Mouse (Mus musculus) liver, postnatal 0 days (tissue): ENCODE data around the gene Ifnl2. TPM values are rescaled to one million over a fixed set of nuclear protein-coding genes. Genes with fewer than 3 reads are reported as not detected.

Source experiments
- ATAC-seq: fragments of 200-750 bp; cut with Nextera tagmentation; 2 replicates; pipeline ENCODE4 v1.8.0; 2017; ENCODE audit warnings: mild to moderate bottlenecking, moderate library complexity
- DNase-seq: peaks from one replicate; pipeline ENCODE4 v3.0.0-alpha.2; 2016
- H3K27ac ChIP-seq: fragments of 300-500 bp; sonication (generic); 2 replicates; pipeline ENCODE4 v1.5.1; 2014; ENCODE audit warnings: antibody characterized with exemption, moderate library complexity, mild to moderate bottlenecking, low read depth
- H3K27me3 ChIP-seq: fragments of 300-500 bp; sonication (generic); 2 replicates; pipeline ENCODE4 v1.6.1; 2014; ENCODE audit warnings: low read length, control low read depth, mixed read lengths; ENCODE audit not compliant: insufficient read depth
- H3K36me3 ChIP-seq: fragments of 300-500 bp; sonication (generic); replicated peaks from 2 replicates; pipeline ENCODE4 v1.6.1; 2014; ENCODE audit warnings: mild to moderate bottlenecking, control low read depth, low read length, moderate library complexity, mixed read lengths; ENCODE audit not compliant: insufficient read depth
- H3K4me1 ChIP-seq: fragments of 300-500 bp; sonication (generic); 2 replicates; pipeline ENCODE4 v1.6.1; 2014; ENCODE audit warnings: antibody characterized with exemption, mild to moderate bottlenecking, control low read depth; ENCODE audit not compliant: insufficient read depth
- H3K4me2 ChIP-seq: fragments of 300-500 bp; sonication (generic); 2 replicates; pipeline ENCODE4 v1.6.1; 2014; ENCODE audit warnings: low read depth, mild to moderate bottlenecking, low read length, moderate library complexity, mixed read lengths
- H3K4me3 ChIP-seq: fragments of 300-500 bp; sonication (generic); 2 replicates; pipeline ENCODE4 v1.5.1; 2014; ENCODE audit warnings: low read depth, low read length
- H3K9ac ChIP-seq: fragments of 300-500 bp; sonication (generic); replicated peaks from 2 replicates; pipeline ENCODE4 v1.6.1; 2014; ENCODE audit warnings: mild to moderate bottlenecking, moderate library complexity
- H3K9me3 ChIP-seq: fragments of 300-500 bp; sonication (generic); 2 replicates; pipeline ENCODE4 v1.6.1; 2016; ENCODE audit warnings: mild to moderate bottlenecking, control low read depth, low read length, mixed read lengths
- CTCF ChIP-seq: sonication (generic); IDR thresholded peaks from 2 replicates; pipeline ENCODE4 v1.5.1; 2016; ENCODE audit warnings: antibody characterized with exemption, low read depth
- EP300 ChIP-seq: IDR thresholded peaks from 2 replicates; pipeline ENCODE4 v1.6.1; 2016; ENCODE audit warnings: antibody characterized with exemption, low read depth, mild to moderate bottlenecking
- WGBS: fragments of 180-500 bp; shearing (Covaris S2); extraction: QIAGEN DNeasy Blood & Tissue Kit; methylation state at CpG from one replicate; pipeline ENCODE4 v1.1.7; 2014; ENCODE audit not compliant: insufficient replicate concordance; 5-methylcytosine and 5-hydroxymethylcytosine counted together
- polyA plus RNA-seq: library from polyadenylated mRNA; unstranded; fragments of >200 nt; fragmentation: Nextera tagmentation; extraction: Ambion mirVana; gene quantifications from 2 replicates; pipeline ENCODE4 v1.2.1, GENCODE M21; 2015

The Ifnl2 gene
- polyA plus RNA-seq, 1 experiment from 2014 or later: not detected

DNA sequence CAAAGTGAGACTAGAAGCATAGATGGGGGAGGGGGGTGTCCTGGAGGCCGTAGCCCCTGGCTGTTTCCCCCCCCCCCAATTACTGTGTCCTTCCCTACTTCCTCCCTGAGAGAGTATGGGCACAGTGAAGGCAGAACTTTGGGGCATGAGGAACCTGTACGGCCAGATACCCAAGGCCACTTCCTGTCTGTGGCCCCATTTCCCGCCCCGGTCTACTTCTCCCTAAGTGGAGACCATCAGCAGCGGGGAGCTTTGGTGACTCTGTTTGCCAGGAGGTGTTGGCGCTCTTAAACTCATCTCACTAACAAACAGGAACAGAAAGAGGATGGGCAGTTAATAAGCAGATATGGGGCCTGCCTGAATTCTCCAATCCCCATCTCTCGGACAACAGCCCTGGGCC is 37.4 kb upstream of the Ifnl2 start:
- Histone ChIP-seq H3K9ac (no peak overlapping the region), H3K4me3 (no peak overlapping the region), H3K27ac (no peak overlapping the region), H3K4me1 (peaks cover 3% of the 10 kb centered on the region; the same call in 1 of the 2 replicates), H3K9me3 (no peaks in the 10 kb centered on the region), H3K36me3 (no peaks in the 10 kb centered on the region), H3K4me2 (peak overlapping the region; percentile 43), H3K27me3 (peaks cover 28% of the 10 kb centered on the region)
- ATAC-seq: no peak
- no peak for TF ChIP-seq CTCF
- TF ChIP-seq EP300: no peak
- no peak for DNase-seq
- WGBS: 22% methylated on average over 7 of the region's 7 CpGs

DNA sequence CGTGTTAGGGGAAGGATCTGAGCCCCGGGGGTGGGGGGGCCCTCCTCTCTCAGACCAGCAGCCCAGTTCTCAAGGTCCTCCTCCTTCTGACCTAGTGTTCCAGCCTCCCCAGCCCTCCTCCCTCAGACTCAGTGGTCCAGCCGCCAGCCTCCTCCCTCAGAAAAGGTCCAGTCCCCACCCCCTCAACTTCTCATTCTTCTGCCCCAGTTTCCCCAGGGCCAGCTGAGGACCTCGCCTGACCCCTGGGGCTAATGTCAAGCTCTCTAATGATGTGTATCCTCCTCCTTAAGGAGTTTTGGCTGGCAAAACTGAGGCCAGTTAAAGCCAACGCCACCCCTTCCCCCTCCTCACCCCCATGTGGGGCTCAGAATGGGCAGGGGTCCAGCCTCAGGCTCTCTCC is 36.9 kb upstream of the Ifnl2 start, which contains the start of gene Nccrp1:
Gene Nccrp1, minus strand, starts transcription at position 101 of the 400 bp plus-strand sequence.
- Histone ChIP-seq H3K36me3 (no peaks in the 10 kb centered on the region), H3K27me3 (peaks cover 28% of the 10 kb centered on the region), H3K4me3 (no peak within 1 kb of the TSS), H3K9me3 (no peaks in the 10 kb centered on the region), H3K9ac (no peak within 1 kb of the TSS), H3K27ac (no peak within 1 kb of the TSS), H3K4me2 (peak within 1 kb of the TSS; percentile 43), H3K4me1 (peaks cover 3% of the 10 kb centered on the region; the same call in 1 of the 2 replicates)
- DNase-seq (no peak), ATAC-seq (no peak)
- 9% methylated on average over 5 of the region's 5 CpGs for WGBS
- no peak for TF ChIP-seq EP300

DNA sequence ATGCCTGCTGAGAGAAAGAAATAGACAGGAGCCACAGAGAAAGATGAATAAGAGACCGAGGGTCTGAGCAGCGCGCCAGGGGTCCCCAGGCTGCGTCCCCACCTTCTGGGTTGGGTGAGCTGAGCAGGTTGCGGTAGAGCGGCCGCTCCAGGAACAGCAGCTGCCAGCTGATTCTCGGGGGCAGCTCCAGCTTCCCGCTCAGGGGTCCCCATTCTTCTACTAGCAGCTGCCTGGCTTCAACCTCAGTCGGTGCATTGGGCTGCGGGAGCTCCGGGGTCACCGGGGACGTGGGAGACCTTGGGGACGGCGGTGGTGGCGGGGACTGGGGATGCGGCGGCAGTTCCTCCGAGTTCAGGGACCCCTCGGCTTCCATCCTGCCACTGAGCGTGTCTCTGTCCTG is 36.4 kb upstream of the Ifnl2 start:
- TF ChIP-seq EP300: no peak
- no peak for TF ChIP-seq CTCF
- H3K9ac ChIP-seq: no peak overlapping the region
- DNase-seq: no peak
- WGBS: 3% methylated on average over 19 of the region's 22 CpGs
- no peaks in the 10 kb centered on the region for H3K36me3 ChIP-seq
- peaks cover 28% of the 10 kb centered on the region for H3K27me3 ChIP-seq
- peaks cover 3% of the 10 kb centered on the region; the same call in 1 of the 2 replicates for H3K4me1 ChIP-seq
- H3K9me3 ChIP-seq: no peaks in the 10 kb centered on the region
- H3K4me2 ChIP-seq: peak overlapping the region; percentile 43
- ATAC-seq: no peak
- H3K4me3 ChIP-seq: no peak overlapping the region
- no peak overlapping the region for H3K27ac ChIP-seq

DNA sequence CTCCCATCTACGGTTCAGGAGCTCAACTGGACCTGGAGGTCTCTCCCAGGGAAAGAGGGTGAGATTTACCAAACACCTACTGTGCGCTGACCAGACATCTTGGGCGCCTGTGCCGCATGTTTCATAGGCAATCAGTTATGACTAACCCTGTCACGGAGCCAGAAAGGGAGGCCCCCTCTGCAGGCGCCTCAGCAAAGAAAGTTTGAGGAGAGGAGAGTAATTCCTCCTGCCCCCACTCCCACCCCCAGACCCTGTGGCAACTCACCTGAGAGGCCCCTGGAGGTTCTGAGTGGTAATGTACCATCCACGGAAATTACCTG is 35.6 kb upstream of the Ifnl2 start:
- ATAC-seq (no peak), DNase-seq (no peak)
- H3K9ac ChIP-seq: no peak overlapping the region
- TF ChIP-seq CTCF (no peak), EP300 (no peak)
- H3K36me3 ChIP-seq: no peaks in the 10 kb centered on the region
- 64% methylated on average over 7 of the region's 7 CpGs for WGBS
- H3K4me2 ChIP-seq: no peak overlapping the region
- no peak overlapping the region for H3K4me3 ChIP-seq
- H3K27ac ChIP-seq: no peak overlapping the region
- no peaks in the 10 kb centered on the region for H3K9me3 ChIP-seq
- peaks cover 3% of the 10 kb centered on the region; the same call in 1 of the 2 replicates for H3K4me1 ChIP-seq
- peaks cover 28% of the 10 kb centered on the region for H3K27me3 ChIP-seq

DNA sequence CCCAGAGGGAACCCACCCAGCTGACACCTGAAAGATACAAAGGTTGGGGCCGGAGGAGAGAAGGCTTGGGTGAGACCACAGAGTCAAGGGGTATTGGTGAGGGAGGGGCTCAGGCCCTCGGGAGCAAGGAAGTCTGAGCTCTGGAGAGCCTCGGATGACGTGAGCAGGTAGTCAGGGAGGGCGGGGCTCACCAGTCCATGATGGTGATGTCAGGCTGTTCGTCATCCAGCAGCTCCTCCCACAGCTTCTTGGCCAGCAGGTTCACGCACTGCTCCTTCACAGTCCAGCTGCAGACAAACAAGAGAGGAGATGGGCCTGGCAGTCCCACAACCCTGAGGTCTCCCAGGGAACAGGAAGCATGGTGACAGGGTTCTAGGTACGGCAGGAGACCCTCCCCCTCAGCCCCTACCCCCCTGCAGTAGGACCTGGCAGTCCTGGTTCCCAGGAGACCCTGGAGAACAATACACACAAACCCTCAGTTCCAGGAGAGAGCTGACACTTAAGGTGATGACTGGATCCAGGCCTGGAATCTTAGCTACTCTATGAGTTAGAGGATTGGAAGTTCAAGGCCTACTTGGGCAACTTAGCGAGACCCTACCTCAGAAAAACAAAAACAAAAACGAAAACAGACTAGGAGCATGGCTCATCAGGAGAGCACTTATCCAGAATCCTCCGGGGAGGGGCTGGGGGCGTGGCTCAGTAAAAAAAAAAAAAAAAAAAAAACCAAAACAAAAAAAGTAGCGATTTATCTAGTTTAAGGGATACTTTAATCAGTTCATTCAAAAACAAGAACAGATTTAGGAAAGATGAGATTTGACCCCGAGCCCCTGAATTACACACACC is 35.0 kb upstream of the Ifnl2 start:
- no peak overlapping the region for H3K4me3 ChIP-seq
- no peaks in the 10 kb centered on the region for H3K36me3 ChIP-seq
- ATAC-seq: peak; percentile 55
- H3K9me3 ChIP-seq: no peaks in the 10 kb centered on the region
- peak; percentile 59 for DNase-seq
- H3K9ac ChIP-seq: no peak overlapping the region
- H3K4me1 ChIP-seq: peaks cover 3% of the 10 kb centered on the region; the same call in 1 of the 2 replicates
- H3K4me2 ChIP-seq: no peak overlapping the region
- no peak overlapping the region for H3K27ac ChIP-seq
- TF ChIP-seq EP300 (no peak), CTCF (no peak)
- peaks cover 28% of the 10 kb centered on the region for H3K27me3 ChIP-seq
- 33% methylated on average over 14 of the region's 14 CpGs for WGBS

DNA sequence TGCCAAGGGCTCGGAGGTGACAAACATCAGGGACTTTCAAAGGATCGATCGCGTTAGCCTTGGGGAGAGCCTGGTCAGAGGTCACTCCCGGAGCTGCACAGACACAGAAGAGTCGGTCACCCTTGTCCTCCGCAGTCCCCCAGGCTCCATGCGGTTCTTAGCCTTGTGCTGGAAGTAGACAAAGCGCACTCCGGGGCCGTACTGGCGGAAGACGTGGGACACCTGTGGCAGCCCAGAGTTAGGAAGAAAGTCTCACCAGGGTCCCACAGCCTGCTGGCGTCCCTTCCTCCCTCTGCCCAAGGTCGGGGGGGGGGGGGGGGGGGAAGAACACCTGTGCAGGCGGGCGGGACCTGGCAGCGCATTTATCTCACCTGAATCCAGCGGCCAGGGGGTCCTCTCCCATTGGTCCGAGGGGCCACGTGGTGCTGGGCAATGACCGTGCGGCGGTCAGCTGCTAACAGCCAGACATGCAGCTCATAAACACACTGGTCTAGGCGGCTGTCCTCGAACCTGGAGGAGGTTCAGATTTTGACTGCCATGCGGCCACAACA is 33.9 kb upstream of the Ifnl2 start:
- no peaks in the 10 kb centered on the region for H3K36me3 ChIP-seq
- H3K9ac ChIP-seq: no peak overlapping the region
- no peak overlapping the region for H3K4me3 ChIP-seq
- TF ChIP-seq CTCF: no peak
- no peak for TF ChIP-seq EP300
- peak; percentile 61 for DNase-seq
- H3K27me3 ChIP-seq: peaks cover 28% of the 10 kb centered on the region
- H3K4me1 ChIP-seq: peaks cover 3% of the 10 kb centered on the region; the same call in 1 of the 2 replicates
- ATAC-seq: peak; percentile 89
- peak overlapping the region; percentile 60 for H3K27ac ChIP-seq
- no peaks in the 10 kb centered on the region for H3K9me3 ChIP-seq
- H3K4me2 ChIP-seq: peak overlapping the region; percentile 57
- whole genome bisulfite sequencing: 10% methylated on average over 25 of the region's 27 CpGs
